Mouse (Mus musculus): ENCODE data around the gene Ap1m1.

The Ap1m1 gene

GRCm38 (mm10) chr8:72239499-72240402 lies at the start of gene Ap1m1:
Gene Ap1m1, plus strand, starts transcription at chr8:72240018.
- peak; percentile 98 to 99 for DNase-seq

DNA sequence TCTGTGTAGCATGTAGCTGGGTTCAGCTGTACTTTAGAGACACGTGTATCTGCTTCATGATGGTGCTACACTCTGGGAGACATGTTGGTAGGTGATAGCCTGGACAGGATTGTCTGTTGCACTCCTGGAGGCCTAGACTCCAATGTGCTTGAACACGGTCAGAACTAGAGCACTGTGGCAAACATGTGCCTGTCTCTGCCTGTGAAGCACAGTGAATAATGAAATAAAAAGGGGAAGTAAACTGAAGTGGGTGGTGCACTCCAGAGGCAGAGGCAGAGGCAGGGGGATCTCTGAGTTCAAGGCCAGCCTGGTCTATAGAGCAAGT lies 49.6 kb upstream of the Ap1m1 start:
- DNase-seq: no peak

GRCm38 (mm10) chr8:72192065-72192464 lies 47.8 kb upstream of the Ap1m1 start:
- no peak for DNase-seq

DNA sequence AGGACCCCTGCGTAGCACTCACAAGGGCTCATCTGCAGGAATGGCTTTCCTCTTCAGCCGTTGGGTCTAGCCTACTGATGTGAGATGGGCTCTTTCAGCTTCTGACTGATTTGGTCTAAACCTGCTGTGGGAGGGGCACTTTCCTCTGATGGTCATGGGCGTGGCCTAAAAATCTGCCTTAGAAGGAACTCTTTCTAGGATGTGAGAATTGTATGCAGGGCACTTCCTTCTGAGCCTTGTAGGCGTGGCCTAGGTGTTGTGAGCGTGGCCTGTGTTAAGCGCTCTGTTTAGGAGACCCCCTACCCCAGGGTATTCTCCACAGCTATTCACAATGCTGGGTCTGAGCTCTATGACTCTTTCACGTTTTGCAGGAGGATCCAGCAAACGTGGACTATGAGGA lies 41.8 kb upstream of the Ap1m1 start:
- DNase-seq: no peak

DNA sequence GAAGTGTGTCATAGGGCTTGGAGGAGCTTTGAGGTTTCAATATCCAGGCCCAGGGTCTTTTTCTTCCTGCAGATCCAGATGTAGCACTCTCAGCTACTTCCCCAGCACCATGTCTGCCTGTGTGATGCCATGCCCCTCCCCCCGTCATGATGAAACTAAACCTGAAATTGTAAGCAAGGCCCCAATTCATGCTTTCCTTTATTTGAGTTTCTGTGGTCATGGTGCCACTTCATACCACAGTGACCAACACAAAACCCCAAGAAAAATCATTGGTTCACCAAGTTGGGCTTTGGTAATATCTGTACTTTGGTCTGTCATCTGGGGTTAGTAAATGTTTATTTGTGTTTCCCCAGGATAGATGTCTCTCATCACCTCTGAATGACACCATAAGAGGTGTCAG lies 31.2 kb upstream of the Ap1m1 start:
- no peak for DNase-seq

- DNase-seq: no peak
These were observed 29.6 kb upstream of the Ap1m1 start for GRCm38 (mm10) chr8:72210222-72210621.

DNA sequence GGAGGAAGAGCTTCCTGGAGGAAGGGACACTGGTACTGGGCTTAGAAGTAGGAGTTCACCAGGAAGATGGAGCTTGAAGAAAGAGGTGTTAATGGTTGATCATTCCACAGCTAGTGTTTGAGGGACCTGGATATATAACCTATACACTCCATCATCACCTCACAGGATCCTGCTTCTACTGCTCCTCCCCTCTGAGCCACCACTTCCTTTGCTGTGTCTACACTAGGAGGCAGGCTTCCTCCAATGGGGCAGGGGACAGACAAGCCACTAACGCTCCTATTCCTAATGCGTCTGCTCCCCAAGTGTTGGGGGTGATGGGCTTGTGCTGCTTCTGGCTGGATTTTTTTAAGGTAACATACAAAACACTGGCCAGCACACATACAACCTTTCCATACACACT lies 29.1 kb upstream of the Ap1m1 start:
- no peak for DNase-seq

GRCm38 (mm10) chr8:72211846-72212245 lies 28.0 kb upstream of the Ap1m1 start:
- no peak for DNase-seq

GRCm38 (mm10) chr8:72212751-72213150 lies 27.1 kb upstream of the Ap1m1 start, which contains the start of gene Cib3:
Gene Cib3, minus strand, starts transcription at chr8:72212837.
- DNase-seq: no peak

DNA sequence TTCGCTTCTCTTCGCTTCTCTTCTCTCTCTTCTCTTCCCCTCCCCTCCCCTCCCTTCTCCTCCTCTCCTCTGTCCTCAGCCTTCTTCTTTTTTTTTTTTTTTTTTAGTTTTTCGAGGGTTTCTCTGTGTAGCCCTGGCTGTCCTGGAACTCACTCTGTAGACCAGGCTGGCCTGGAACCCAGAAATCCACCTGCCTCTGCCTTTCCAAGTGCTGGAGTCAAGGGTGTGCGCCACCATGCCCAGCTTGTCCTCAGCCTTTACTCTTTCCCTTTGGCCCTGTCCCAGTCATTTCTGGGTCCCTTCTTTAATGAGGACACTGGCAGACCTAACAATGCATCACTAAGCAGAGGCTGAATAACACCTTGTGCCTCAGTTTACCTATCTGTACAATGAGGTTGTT lies 26.3 kb upstream of the Ap1m1 start, which contains the start of gene Gm11034:
TSS of gene Gm11034 (minus strand) at position 101 of the 400 bp plus-strand sequence.
- no peak for DNase-seq

GRCm38 (mm10) chr8:72215060-72215459 lies 24.8 kb upstream of the Ap1m1 start:
- DNase-seq: peak; percentile 42 to 59

DNA sequence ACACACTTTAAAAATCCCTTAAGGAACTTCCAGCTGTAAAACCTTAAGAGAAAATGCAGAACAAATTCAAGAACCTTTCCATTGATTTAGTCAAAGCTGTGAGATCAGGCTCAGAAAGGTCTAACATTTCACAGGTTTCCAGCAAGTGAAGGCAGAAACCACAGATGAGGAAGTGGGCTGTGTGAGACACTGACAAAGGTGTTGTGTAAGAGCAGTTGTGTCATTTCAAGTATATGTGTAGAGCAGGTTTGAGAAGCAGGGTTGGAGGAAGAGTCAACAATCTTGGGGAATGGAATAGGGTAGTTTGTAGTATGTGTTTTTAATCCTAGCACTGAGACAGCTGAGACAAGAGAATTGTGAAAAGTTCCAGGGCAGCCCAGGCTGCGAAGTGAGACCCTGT lies 23.9 kb upstream of the Ap1m1 start:
- DNase-seq: peak in 1 of 2 experiments; percentile 20

GRCm38 (mm10) chr8:72218781-72219540 lies 20.9 kb upstream of the Ap1m1 start:
- no peak for DNase-seq

DNA sequence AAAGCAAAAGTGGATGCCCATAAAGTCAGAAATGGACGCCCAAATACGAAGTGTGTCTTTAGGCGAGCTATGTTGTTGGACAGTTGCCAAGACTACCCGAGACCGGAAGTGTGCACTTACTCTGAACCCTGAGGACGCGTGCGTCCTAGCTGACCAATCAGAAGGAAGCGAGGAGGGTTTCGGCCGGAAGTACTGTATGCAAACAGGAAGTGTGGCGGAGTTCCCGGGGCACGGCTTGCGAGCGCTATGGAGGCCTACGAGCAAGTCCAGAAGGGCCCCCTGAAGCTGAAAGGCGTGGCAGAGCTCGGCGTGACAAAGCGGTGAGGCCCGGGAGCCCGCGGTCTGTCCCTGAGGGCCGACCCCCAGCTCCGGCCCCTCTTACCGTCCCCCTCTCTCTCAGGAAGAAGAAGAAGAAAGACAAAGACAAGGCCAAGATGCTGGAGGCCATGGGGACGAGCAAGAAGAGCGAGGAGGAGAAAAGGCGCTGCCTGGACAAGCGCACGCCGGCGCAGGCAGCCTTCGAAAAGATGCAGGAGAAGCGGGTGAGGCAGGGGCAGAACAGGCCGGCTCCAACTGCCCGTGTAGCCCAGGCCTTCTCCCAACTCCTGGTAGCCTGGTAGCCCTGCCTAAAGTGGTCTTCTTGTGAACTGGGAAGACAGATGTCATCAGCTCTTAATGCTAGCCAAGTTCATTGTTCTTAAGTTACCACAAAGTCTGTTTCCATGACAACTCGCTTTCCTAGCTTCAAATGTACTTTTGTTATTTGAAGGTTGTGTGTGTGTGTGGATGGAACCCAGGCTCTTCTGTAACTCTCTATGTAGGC lies 20.1 kb upstream of the Ap1m1 start, which contains the start of gene Fam32a:
TSS of gene Fam32a (plus strand) at position 190 of the 823 bp plus-strand sequence.
- peak; percentile 92 to 95 for DNase-seq

- no peak for DNase-seq
These were observed 19.1 kb upstream of the Ap1m1 start for GRCm38 (mm10) chr8:72220758-72221157.

DNA sequence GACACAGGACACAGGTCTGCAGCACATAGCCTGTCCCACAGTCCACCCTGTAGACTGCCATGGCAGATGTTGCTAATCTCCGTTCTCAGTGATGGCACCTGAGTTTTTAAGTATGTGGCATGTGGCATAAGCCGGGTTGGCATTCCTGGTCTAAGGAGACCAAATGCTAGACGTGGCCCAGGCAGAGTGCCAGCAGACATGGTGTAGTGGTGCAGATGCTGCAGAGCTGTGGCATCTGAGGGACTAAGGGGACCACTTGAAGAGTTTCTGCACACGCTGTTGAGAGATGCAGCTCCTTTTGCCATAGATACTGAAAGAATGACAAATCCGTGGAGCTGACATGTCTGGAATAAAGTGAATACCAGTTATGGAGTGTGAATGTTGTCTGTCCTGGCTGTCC lies 17.2 kb upstream of the Ap1m1 start:
- no peak for DNase-seq

DNA sequence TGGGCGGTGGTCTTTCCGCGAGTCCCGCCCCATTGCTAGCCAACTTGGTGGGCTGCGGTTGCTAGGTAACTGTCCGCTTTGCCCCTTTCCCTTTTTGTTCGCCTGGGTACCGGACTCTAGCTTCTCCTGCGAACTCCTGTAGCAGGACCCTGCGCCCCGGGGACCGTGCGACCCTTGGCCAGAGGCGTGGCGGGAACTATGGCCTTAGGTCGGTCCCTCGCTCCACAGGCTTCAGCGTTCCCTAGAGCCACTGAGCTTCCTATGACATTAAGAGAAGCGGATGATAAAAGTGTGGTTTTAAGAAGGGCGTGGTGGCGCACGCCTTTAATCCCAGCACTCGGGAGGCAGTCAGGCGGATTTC lies 565 bp downstream of the Ap1m1 start:
- DNase-seq: no peak

GRCm38 (mm10) chr8:72240951-72241350 lies 1.1 kb downstream of the Ap1m1 start:
- DNase-seq: no peak

DNA sequence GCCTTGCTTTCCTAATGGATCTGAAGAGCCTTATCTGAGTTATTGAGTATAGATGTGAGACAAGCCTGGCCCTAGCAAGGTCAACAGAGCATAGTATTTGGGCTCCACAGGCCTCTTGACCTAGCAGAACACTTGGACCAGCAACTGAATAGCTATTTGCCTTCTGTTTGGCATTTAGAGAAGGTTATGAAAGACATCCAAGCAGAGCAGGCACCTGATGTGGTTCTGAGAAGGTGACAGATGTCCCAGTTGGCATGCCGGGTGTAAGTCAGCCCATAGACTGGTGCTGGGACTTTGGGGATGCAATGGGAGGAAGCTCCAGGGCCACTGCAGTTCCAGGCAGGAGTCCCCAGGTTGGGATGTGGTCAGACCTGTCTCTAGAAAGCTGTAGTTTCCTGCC lies 2.4 kb downstream of the Ap1m1 start:
- DNase-seq: no peak

DNA sequence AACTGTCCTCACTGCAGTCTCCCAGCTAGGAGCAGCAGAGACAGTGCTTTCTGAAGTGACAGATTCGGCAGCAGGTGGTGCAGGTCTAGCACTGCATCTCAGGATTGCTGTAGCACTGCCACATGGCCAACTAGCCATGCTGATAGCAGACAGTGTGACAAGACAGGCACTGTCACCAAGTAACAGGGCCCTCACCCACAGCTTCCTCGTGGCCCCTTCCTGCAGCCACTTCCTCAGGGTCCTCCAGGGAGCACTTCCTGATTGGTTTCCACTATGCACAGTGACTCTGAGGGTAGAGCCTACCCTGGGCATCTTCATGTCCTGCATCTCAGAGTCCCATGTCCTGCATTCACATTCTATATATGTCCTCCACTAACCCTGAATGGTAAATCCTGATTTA lies 4.8 kb downstream of the Ap1m1 start:
- DNase-seq: peak in 1 of 2 experiments; percentile 51

DNA sequence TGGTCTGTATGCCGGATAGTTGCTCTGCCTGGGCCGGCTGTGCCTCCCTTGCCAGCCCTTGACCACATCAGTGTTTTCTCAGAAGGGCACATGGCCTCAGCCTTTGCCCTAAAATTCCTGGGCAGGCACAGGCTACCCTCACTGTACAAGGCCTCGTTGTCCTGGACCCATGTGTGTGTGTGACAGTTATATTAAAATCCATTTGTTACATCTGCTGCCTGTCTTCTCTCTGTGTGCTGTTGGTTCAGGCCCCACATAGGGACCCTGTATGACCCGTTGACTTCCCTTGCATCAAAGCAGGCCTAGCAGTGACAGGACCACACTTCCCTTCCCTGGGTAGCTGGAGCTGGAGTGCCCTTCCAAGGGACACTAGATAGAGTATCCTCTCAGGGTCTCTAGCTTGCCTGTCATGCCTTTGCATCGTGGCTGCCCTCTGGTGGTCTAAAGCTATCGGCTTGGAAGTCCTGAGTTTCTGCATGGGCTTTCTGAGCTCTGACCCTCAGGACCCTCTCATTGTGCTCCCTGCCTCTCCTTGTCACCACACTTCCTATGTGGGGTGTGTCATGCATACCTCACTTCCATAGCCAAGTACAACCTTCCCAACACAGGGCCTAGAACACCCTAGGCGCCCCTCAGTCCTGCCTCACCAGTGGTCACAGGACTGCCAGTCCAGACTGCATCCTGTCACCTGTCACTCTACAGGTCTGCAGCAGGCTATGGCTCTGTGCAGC lies 17.5 kb downstream of the Ap1m1 start:
- peak; percentile 40 to 63 for DNase-seq

- DNase-seq: no peak
These were observed 18.1 kb downstream of the Ap1m1 start for GRCm38 (mm10) chr8:72257902-72258238.

All from lung, postnatal 4 days (tissue).